Mouse (Mus musculus): ENCODE results near the gene H2afj.
"Not testable (repeated sequence)": the region's sequence is repeated elsewhere in the genome, so short reads cannot be mapped to it uniquely, and the experiment has no call there.

H2afj gene

GRCm38 (mm10) chr6:136808014-136808417 lies at the start of gene H2afj:
H2afj (plus strand) TSS chr6:136808244.
- peak; percentile 99 for DNase-seq (ENCODE audit: low spot score)

- DNase-seq (ENCODE audit: low spot score), result no peak
These were observed 44.1 kb upstream of the H2afj start for GRCm38 (mm10) chr6:136763912-136764311.

- DNase-seq (ENCODE audit: low spot score), result no peak
These were observed 38.9 kb upstream of the H2afj start for GRCm38 (mm10) chr6:136769143-136769542.

GRCm38 (mm10) chr6:136769859-136770258 lies 38.2 kb upstream of the H2afj start:
- DNase-seq (ENCODE audit: low spot score), result no peak

GRCm38 (mm10) chr6:136776392-136776791 lies 31.7 kb upstream of the H2afj start:
- no peak for DNase-seq (ENCODE audit: low spot score)

GRCm38 (mm10) chr6:136781377-136781986 lies 26.6 kb upstream of the H2afj start, which contains the start of gene Gucy2c:
Gucy2c (minus strand) TSS chr6:136781765.
- no peak for DNase-seq (ENCODE audit: low spot score)

GRCm38 (mm10) chr6:136782146-136782545 lies 25.9 kb upstream of the H2afj start:
- no peak for DNase-seq (ENCODE audit: low spot score)

- DNase-seq (ENCODE audit: low spot score), result no peak
These were observed 25.3 kb upstream of the H2afj start for GRCm38 (mm10) chr6:136782761-136783160.

- no peak for DNase-seq (ENCODE audit: low spot score)
These were observed 18.6 kb upstream of the H2afj start for GRCm38 (mm10) chr6:136789391-136789971.

GRCm38 (mm10) chr6:136792884-136793758 lies 14.9 kb upstream of the H2afj start:
- no peak for DNase-seq (ENCODE audit: low spot score)

GRCm38 (mm10) chr6:136793831-136794525 lies 14.1 kb upstream of the H2afj start:
- no peak for DNase-seq (ENCODE audit: low spot score)

GRCm38 (mm10) chr6:136795110-136795509 lies 12.9 kb upstream of the H2afj start:
- no peak for DNase-seq (ENCODE audit: low spot score)

GRCm38 (mm10) chr6:136795850-136796249 lies 12.2 kb upstream of the H2afj start:
- DNase-seq (ENCODE audit: low spot score), result no peak

- not testable (repeated sequence) for DNase-seq (ENCODE audit: low spot score)
These were observed 10.0 kb upstream of the H2afj start for GRCm38 (mm10) chr6:136797874-136798693.

- no peak for DNase-seq (ENCODE audit: low spot score)
These were observed 7.3 kb upstream of the H2afj start for GRCm38 (mm10) chr6:136800710-136801109.

- no peak for DNase-seq (ENCODE audit: low spot score)
These were observed 6.8 kb upstream of the H2afj start for GRCm38 (mm10) chr6:136801274-136801673.

- no peak for DNase-seq (ENCODE audit: low spot score)
These were observed 4.8 kb upstream of the H2afj start for GRCm38 (mm10) chr6:136803093-136803738.

GRCm38 (mm10) chr6:136803739-136804633 lies 4.1 kb upstream of the H2afj start, which contains the start of gene Hist4h4:
Hist4h4 (minus strand) TSS chr6:136804415.
- DNase-seq (ENCODE audit: low spot score), result peak; percentile 98

GRCm38 (mm10) chr6:136804705-136805408 lies 3.2 kb upstream of the H2afj start:
- DNase-seq (ENCODE audit: low spot score), result no peak
